Mouse (Mus musculus) natural killer cell, adult 2 months (primary cell): Measurements from ENCODE around the gene Bcl7b.
"Not testable (repeated sequence)": the region's sequence is repeated elsewhere in the genome, so short reads cannot be mapped to it uniquely, and the experiment has no call there.

Experiments
- DNase-seq, 2 experiments: peaks; one replicate each; pipeline ENCODE4 v3.0.0; 2022; ENCODE audit warnings: low spot score in 2 of 2

Gene Bcl7b

GRCm38 (mm10) chr5:135208197-135208596 is 40.1 kb downstream of the Bcl7b start:
- DNase-seq = peak in 1 of 2 experiments; percentile 16

GRCm38 (mm10) chr5:135216871-135217270 is 48.8 kb downstream of the Bcl7b start:
- no peak for DNase-seq

GRCm38 (mm10) chr5:135220941-135221340 is 52.9 kb downstream of the Bcl7b start:
- DNase-seq = no peak

GRCm38 (mm10) chr5:135222066-135222465 is 54.0 kb downstream of the Bcl7b start:
- no peak for DNase-seq

- DNase-seq = no peak
These were observed 56.1 kb downstream of the Bcl7b start for GRCm38 (mm10) chr5:135224169-135224568.

- not testable (repeated sequence) for DNase-seq
These were observed 57.8 kb downstream of the Bcl7b start for GRCm38 (mm10) chr5:135225879-135226278.

- DNase-seq = no peak
These were observed 62.1 kb downstream of the Bcl7b start for GRCm38 (mm10) chr5:135230186-135230585.
